Mouse (Mus musculus) midbrain, embryonic 12.5 days (tissue): ENCODE measurements at regions not wholly inside any gene's neighbourhood (a gene's known extent, or its start where the extent isn't known, plus 50 kb on each side); places are given as distances from the start of the nearest gene placed in this dataset.

ENCODE experiments used
- ATAC-seq: fragments of 200-750 bp; cut with Nextera tagmentation; 2 replicates; pipeline ENCODE4 v1.8.0; 2017; ENCODE audit warnings: low read depth, moderate TSS enrichment, moderate library complexity; ENCODE audit not compliant: low FRiP score
- H3K27ac ChIP-seq: fragments of 300-500 bp; sonication (generic); replicated peaks from 2 replicates; pipeline ENCODE4 v1.5.1; 2016; ENCODE audit warnings: mild to moderate bottlenecking
- H3K27me3 ChIP-seq: fragments of 300-500 bp; sonication (generic); 2 replicates; pipeline ENCODE4 v1.6.1; 2016; ENCODE audit warnings: mild to moderate bottlenecking
- H3K36me3 ChIP-seq: fragments of 300-500 bp; sonication (generic); 2 replicates; pipeline ENCODE4 v1.6.1; 2016
- H3K4me1 ChIP-seq: fragments of 300-500 bp; sonication (generic); 2 replicates; pipeline ENCODE4 v1.6.1; 2016
- H3K4me2 ChIP-seq: fragments of 300-500 bp; sonication (generic); replicated peaks from 2 replicates; pipeline ENCODE4 v1.6.1; 2016; ENCODE audit warnings: mild to moderate bottlenecking, moderate library complexity
- H3K4me3 ChIP-seq: fragments of 300-500 bp; sonication (generic); 2 replicates; pipeline ENCODE4 v1.5.1; 2016; ENCODE audit warnings: mild to moderate bottlenecking
- H3K9ac ChIP-seq: fragments of 300-500 bp; sonication (generic); replicated peaks from 2 replicates; pipeline ENCODE4 v1.6.1; 2016; ENCODE audit warnings: mild to moderate bottlenecking, moderate library complexity
- H3K9me3 ChIP-seq: fragments of 300-500 bp; sonication (generic); 2 replicates; pipeline ENCODE4 v1.6.1; 2016; ENCODE audit warnings: mild to moderate bottlenecking
- WGBS: fragments of 180-500 bp; shearing (Covaris S2); methylation state at CpG from one replicate; pipeline ENCODE4 v1.1.7; 2016; 5-methylcytosine and 5-hydroxymethylcytosine counted together

DNA sequence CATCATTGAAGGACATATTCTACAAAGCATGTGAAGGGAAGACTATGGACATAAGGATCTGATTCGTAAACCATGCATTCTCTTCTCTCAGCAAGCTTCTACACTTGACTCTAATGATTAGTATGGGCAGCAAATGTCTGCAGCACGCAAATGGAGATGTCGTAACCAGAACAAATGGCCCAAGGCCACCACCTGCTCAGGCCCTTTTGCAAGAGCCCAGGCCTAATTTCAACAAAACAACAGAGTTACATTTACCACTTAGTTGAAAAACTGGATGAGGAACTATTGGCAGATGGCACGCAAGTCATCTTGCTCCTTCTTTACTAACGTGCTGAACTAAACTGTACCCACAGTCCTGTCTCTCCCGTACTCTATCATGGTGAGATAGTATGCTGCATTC, 113.7 kb upstream of the Adgrl2 start:
- no peak for ATAC-seq
- 92% methylated on average over 6 of the region's 6 CpGs for WGBS
- Histone ChIP-seq H3K27ac (no peak overlapping the region), H3K4me1 (no peaks in the 10 kb centered on the region), H3K9me3 (no peaks in the 10 kb centered on the region), H3K4me3 (no peak overlapping the region), H3K27me3 (no peaks in the 10 kb centered on the region), H3K9ac (no peak overlapping the region), H3K4me2 (no peak overlapping the region), H3K36me3 (no peaks in the 10 kb centered on the region)

DNA sequence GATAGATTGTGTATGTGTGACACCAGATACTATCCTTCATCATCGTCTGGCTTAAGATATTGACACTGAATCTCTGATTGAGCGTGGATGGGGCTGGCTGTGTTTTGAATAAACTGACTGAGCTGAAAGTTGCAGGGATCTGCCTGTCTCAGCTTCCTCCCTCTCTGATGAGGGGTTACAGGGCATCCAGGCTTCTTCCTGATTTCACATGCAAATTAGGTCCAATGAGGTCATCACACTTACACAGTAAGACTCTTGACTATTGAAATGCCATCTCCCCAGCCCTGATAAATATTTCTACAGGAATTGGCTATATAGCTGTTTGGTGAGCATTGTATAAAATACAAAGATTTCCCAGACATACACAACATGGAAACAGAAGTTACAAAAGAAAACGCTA, 113.1 kb upstream of the Adgrl2 start:
- Histone ChIP-seq H3K4me1 (no peaks in the 10 kb centered on the region), H3K27ac (no peak overlapping the region), H3K27me3 (no peaks in the 10 kb centered on the region), H3K4me2 (no peak overlapping the region), H3K9ac (no peak overlapping the region), H3K36me3 (no peaks in the 10 kb centered on the region), H3K4me3 (no peak overlapping the region), H3K9me3 (no peaks in the 10 kb centered on the region)
- 92% methylated on average over 3 of the region's 3 CpGs for WGBS
- no peak for ATAC-seq

DNA sequence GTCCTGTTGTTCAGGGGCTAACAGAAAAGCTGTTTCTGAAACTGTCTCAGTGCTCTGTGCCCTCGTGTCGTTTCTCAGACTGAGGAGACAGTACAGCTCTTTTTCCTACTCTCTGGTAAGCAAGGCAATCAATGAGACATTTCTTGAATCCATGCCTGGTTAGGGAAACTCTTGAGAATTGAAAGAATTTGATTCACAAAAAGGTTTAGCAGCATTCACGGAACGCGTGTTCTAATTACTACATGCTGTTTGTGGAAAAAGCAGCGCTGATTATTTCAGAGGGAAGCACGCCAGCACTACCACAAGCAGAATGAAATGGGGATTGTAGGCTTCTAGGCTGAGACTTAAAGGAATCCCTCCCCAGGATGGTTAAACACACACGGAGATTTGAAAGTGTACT, 112.5 kb upstream of the Adgrl2 start:
- Histone ChIP-seq H3K9me3 (no peaks in the 10 kb centered on the region), H3K4me3 (no peak overlapping the region), H3K4me2 (no peak overlapping the region), H3K4me1 (no peaks in the 10 kb centered on the region), H3K36me3 (no peaks in the 10 kb centered on the region), H3K27me3 (no peaks in the 10 kb centered on the region), H3K9ac (no peak overlapping the region), H3K27ac (no peak overlapping the region)
- 84% methylated on average over 8 of the region's 8 CpGs for WGBS
- ATAC-seq: no peak

DNA sequence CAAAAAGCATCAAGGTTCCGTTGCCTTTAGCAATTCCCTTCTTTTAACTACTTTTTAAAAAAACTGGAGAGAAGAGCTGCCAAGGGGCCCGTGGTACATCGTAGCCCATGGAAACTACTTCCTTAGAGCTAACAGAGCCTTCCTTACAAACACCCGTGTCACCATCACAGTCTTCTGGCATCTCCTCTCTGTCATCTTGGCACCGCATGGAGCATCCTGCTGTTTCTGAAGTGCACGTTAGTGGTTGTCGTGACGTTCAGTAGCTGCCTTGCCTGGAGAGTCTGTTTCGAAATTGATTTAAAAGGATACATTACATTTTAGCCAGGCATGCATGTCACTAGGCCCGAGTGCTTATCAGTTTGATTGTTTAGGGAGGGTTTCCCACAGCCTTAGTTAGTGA, 111.4 kb upstream of the Adgrl2 start:
- no peak overlapping the region for H3K4me3 ChIP-seq
- no peak overlapping the region for H3K4me2 ChIP-seq
- ATAC-seq: no peak
- no peak overlapping the region for H3K9ac ChIP-seq
- H3K36me3 ChIP-seq: no peaks in the 10 kb centered on the region
- no peak overlapping the region for H3K27ac ChIP-seq
- H3K4me1 ChIP-seq: no peaks in the 10 kb centered on the region
- no peaks in the 10 kb centered on the region for H3K27me3 ChIP-seq
- H3K9me3 ChIP-seq: no peaks in the 10 kb centered on the region
- WGBS: 88% methylated on average over 10 of the region's 10 CpGs

DNA sequence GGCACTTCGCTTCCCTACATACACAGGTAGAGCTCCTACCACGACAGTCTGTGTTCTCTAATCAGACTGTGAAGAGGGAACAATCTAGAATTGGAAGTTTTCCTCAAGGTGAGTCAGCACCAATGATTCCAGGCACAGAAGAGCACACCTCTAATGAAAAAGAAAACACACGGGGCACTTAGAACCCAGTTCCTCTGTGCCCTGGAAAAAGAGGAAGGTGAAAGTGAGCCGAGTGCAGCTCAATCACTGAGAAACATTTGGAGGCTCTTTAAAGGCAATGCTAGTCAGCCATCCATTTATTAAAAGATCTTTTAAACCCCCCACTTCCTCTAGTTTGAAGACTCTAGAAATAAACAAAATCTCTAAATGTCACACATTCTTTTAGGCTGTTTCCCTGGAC, 108.4 kb upstream of the Adgrl2 start:
- WGBS: 88% methylated on average over 4 of the region's 4 CpGs
- Histone ChIP-seq H3K27me3 (no peaks in the 10 kb centered on the region), H3K36me3 (no peaks in the 10 kb centered on the region), H3K9ac (no peak overlapping the region), H3K4me3 (no peak overlapping the region), H3K4me2 (no peak overlapping the region), H3K27ac (no peak overlapping the region), H3K9me3 (no peaks in the 10 kb centered on the region), H3K4me1 (no peaks in the 10 kb centered on the region)
- ATAC-seq: no peak

DNA sequence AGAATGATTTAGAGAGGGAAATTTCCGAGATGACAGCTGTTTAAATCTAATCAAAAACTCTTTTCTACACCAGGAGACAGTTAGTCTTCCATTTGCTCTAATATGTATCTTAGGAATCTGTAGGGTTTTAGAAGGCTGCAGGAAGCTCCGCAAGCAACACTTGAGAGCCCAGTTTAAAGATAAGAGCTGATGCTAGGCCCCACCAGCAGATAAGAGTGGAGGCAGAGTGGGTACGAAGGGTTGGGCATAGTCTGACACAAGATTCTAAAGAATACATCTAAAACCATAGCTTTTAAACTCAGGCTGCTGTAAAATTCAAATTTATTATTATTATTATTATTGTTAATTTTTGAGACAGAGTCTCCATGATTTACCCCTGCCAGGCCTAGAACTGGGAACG, 106.7 kb upstream of the Adgrl2 start:
- Histone ChIP-seq H3K27ac (no peak overlapping the region), H3K4me1 (peaks cover 13% of the 10 kb centered on the region; the same call in 1 of the 2 replicates), H3K4me2 (no peak overlapping the region), H3K27me3 (no peaks in the 10 kb centered on the region), H3K9me3 (no peaks in the 10 kb centered on the region), H3K36me3 (no peaks in the 10 kb centered on the region), H3K9ac (no peak overlapping the region), H3K4me3 (no peak overlapping the region)
- 90% methylated on average over 4 of the region's 4 CpGs for WGBS
- ATAC-seq: no peak

DNA sequence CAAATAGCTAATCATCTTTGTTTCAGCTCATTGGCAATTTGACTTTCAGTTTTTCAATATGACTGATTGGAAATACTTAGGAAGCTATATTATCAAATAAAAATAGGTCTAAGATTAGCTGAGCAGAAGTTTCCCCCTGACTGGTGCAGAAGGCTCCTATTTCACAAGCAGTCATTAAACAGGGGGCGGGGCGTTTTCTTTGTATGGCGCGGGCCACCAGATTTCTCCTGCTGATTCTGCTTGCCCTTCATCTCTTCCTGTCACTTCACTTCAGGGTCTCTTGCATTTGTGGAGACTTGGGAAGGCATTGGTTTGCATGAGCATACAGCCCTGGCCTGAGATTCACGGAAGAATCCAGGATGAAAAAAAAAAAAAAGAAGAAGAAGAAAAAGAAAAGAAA, 102.3 kb upstream of the Adgrl2 start:
- H3K4me2 ChIP-seq: no peak overlapping the region
- WGBS: 4% methylated on average over 5 of the region's 5 CpGs
- H3K9ac ChIP-seq: no peak overlapping the region
- no peaks in the 10 kb centered on the region for H3K36me3 ChIP-seq
- peaks cover 36% of the 10 kb centered on the region for H3K4me1 ChIP-seq
- no peaks in the 10 kb centered on the region for H3K27me3 ChIP-seq
- H3K4me3 ChIP-seq: no peak overlapping the region
- H3K9me3 ChIP-seq: no peaks in the 10 kb centered on the region
- ATAC-seq: no peak
- no peak overlapping the region for H3K27ac ChIP-seq

DNA sequence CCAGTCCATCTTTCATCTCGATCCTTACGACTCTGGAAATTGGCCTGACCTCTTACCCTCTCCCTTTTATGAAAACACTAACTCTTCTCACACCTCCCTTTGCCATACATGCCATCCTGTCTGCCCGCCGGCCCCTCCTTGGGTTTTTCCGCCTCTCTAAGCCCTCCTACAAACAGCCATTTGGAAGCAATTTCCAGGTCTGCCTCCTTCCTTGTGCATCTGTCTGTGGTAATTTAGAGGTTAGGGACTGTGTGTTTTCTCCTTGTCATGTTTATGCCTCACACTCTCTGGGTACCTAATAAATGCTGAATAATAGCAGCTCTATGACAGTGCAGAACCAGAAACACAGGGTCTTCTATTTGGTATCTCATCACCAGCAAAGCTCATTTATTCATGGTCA, 99.7 kb upstream of the Adgrl2 start:
- Histone ChIP-seq H3K9ac (no peak overlapping the region), H3K36me3 (no peaks in the 10 kb centered on the region), H3K4me3 (no peak overlapping the region), H3K4me1 (peaks cover 38% of the 10 kb centered on the region), H3K9me3 (no peaks in the 10 kb centered on the region), H3K27ac (no peak overlapping the region), H3K4me2 (no peak overlapping the region), H3K27me3 (0 out of 2 replicates have a peak, but pooled peaks cover 5% of the 10 kb centered on the region)
- no peak for ATAC-seq
- WGBS: 56% methylated on average over 5 of the region's 5 CpGs

DNA sequence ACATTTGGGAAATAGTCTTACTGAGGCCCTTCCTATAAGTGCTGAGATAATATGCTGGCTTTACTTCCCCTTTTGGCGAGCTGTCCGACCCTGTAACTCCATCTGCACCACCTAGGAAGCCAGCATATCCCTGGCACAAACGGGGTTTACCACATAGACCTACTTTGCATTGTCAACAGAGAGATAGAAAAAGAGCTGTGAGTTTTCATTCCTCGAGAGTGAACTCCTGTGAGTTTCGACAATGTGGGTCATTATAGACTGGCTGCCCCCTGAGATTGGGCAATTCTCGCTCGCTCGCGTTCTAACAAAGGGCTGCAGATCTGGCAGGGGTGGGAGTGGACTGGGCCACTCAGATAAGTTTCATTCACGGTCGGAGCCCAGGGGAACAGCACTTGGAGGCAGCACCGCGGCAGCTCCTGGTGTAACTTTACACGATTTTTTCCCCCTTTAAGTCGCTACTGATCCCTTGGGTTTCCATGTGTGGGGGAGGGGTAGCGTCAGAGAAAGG, 98.3 kb upstream of the Adgrl2 start:
- Histone ChIP-seq H3K4me2 (peak overlapping the region; percentile 59), H3K4me1 (peaks cover 37% of the 10 kb centered on the region), H3K9me3 (no peaks in the 10 kb centered on the region), H3K27me3 (peaks cover 10% of the 10 kb centered on the region; the same call in 1 of the 2 replicates), H3K4me3 (peak overlapping the region; percentile 31), H3K27ac (peak overlapping the region; percentile 63; the same call in 1 of the 2 replicates), H3K36me3 (no peaks in the 10 kb centered on the region), H3K9ac (peak overlapping the region; percentile 31; the same call in 1 of the 2 replicates)
- ATAC-seq: peak; percentile 70
- WGBS: 4% methylated on average over 16 of the region's 16 CpGs

DNA sequence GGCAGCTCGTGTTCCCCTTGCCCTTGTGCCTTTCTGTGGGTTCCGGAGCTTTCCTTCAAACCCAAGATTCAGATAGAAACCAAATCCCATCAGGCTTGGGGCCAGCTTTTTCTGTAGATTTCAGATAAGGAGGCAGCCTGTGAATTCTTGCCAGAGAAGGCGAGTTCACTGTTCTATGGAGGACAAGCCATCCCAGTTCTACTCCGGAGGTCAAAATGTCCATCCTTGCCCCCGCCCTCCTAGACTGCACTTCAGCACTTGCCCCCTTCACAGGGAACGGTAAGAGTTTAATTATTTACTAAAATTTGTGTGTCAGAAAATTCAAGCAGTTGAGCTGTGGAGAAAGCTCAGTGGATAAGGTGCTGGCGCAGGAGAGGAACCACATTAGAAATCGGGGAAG, 97.1 kb upstream of the Adgrl2 start:
- Histone ChIP-seq H3K4me2 (no peak overlapping the region), H3K9ac (no peak overlapping the region), H3K27me3 (peaks cover 10% of the 10 kb centered on the region; the same call in 1 of the 2 replicates), H3K27ac (no peak overlapping the region), H3K4me3 (no peak overlapping the region), H3K9me3 (no peaks in the 10 kb centered on the region), H3K4me1 (peaks cover 30% of the 10 kb centered on the region), H3K36me3 (no peaks in the 10 kb centered on the region)
- WGBS: 89% methylated on average over 8 of the region's 8 CpGs
- ATAC-seq: no peak

DNA sequence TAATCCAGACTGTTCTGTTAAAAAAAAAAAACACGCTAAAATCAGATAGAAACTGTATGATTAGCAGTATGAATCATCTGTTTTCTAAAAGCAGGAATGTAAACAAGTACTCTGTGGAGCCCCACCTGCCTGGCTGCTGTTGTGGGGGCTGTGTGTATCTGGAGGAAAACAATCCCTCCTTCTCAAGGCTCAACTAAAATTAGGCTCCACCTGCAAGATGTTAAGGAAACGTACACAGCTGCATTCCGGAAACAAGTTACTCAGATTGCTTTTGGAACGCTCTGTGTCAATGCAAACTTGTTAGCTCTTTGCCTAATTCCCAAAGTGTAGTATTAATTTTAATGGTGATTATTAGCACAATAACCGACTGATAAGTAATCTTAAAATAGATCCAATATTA, 96.3 kb upstream of the Adgrl2 start:
- Histone ChIP-seq H3K9me3 (no peaks in the 10 kb centered on the region), H3K9ac (no peak overlapping the region), H3K27me3 (peaks cover 10% of the 10 kb centered on the region; the same call in 1 of the 2 replicates), H3K4me3 (no peak overlapping the region), H3K4me2 (no peak overlapping the region), H3K36me3 (no peaks in the 10 kb centered on the region), H3K4me1 (peaks cover 28% of the 10 kb centered on the region), H3K27ac (no peak overlapping the region)
- WGBS: 82% methylated on average over 5 of the region's 5 CpGs
- ATAC-seq: no peak

DNA sequence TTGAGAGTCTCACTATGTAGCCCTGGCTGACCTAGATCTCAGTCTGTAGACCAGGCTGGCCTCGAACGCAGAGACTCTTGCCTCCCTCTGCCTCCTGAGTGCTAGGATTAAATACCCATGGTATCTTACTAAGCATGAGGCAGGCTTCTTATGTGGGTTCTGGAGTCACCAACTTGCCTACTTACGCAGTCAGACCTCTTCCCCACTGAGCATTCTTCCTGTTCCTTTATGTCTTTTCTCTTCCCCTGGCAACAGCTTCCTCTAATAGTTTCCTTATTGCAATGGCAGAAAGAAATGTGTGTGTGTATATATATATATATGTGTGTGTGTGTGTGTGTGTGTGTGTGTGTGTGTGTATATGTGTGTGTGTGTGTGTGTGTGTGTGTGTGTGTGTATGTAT, 95.7 kb upstream of the Adgrl2 start:
- H3K4me3 ChIP-seq: no peak overlapping the region
- H3K27me3 ChIP-seq: peaks cover 10% of the 10 kb centered on the region; the same call in 1 of the 2 replicates
- no peak overlapping the region for H3K27ac ChIP-seq
- H3K9me3 ChIP-seq: no peaks in the 10 kb centered on the region
- H3K4me2 ChIP-seq: no peak overlapping the region
- H3K4me1 ChIP-seq: peaks cover 28% of the 10 kb centered on the region
- 70% methylated on average over 3 of the region's 3 CpGs for WGBS
- H3K9ac ChIP-seq: no peak overlapping the region
- no peak for ATAC-seq
- no peaks in the 10 kb centered on the region for H3K36me3 ChIP-seq
